Mouse (Mus musculus) CD8-positive naive resting alpha-beta T cell, adult 57 days (primary cell): ENCODE data around the gene Atp13a3. TPM values are rescaled to one million over a fixed set of nuclear protein-coding genes. Genes with fewer than 3 reads are reported as not detected.

Experiments used
- total RNA-seq: library from RNA; stranded (reverse); gene quantifications from one replicate; pipeline ENCODE4 v1.2.4, GENCODE M21; 2023

Gene Atp13a3
- total RNA-seq = 108 TPM

DNA sequence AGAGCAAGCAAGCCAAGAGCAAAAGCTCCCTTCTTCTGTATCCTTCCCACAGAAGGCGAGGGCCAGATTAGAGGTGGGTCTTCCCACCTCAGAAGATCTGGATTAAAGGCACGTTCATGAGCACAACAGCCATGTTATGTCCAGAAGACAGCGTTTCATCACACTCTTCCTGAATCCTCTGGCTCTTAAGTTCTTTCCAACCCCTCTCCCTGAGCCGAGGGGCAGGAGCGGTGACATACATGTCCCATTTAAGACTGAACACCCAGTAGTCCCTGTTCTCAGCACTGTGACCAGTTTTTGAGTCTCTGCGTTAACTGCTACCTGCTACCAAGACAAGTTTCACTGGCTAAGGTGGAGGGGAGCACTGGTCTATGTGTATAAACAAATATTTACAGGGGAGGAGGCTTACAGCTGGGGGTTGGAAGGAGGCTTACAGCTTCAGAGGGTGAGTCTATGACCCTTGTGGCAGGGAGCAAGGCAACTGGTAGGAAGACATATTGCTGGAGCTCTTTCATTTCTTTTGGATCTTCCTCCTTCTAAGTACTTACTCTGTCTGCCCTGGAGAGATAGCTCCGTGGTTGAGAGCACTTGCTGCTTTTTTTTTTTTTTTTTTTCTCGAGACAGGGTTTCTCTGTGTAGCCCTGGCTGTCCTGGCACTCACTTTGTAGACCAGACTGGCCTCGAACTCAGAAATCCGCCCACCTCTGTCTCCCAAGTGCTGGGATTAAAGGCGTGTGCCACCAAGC is at the start of gene Atp13a3:
Atp13a3 (minus strand) TSS at position 51 of the 746 bp plus-strand sequence.

DNA sequence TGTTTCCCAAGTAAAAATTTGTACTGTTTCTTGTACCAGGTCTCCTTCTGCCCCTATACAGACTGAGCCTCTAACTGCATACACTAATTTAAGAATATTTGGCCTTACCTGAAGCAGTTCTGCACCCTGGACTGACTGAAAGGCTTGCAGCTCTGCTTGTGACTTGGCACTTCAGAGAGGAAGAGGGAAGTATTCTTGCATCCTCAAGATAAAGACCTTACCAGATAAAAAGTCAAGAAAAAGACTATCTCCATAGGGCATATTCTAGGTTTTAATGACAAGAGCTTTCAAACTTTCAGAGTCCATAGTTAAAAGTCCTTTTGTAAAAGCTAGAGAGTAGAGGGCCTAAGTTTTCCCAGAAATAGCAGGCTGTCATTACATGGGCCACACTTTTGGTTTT is 95.1 kb downstream of the Atp13a3 start, which contains the start of gene Gp5:
Gp5 (minus strand) TSS at position 133 of the 400 bp plus-strand sequence.

DNA sequence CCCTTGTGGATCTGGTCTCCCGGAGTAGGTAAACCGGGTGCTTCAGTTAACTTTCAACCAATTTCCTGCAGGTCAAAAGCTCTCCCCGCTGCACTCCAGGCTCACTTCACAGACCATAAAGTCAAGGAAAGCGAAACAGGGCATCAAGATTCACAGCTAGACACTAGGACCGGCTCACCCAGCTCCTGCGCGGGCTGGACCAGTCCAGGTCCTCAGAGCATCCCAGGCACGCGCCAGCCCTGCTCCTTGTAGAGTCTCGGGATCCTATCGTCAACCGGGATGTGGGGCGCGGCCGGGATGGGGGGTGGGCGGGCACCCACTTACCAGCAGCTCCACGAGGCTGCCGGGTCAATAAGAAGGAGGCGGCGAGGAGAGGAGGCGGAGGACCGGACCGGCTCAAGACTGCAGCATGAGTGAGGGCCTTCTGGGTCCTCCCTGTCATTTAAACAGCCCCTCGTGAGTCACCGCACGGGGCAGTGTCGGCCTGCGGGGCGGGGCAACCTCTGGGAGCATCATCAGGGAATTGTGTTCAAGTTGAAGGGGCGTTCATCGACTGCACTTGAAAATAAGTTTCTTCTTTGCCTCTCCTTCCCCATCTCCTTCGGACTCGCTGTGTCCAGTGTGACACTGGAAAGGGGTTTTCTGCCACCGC is 122.8 kb downstream of the Atp13a3 start, which contains the start of gene Lrrc15:
Lrrc15 (minus strand) TSS at position 413 of the 652 bp plus-strand sequence.

GRCm38 (mm10) chr16:30267359-30267758 is 138.4 kb downstream of the Atp13a3 start, which contains the start of gene Cpn2:
Cpn2 (minus strand) TSS chr16:30267499.

Other genes with a start within 250 kb of the Atp13a3 start
- not detected for gene Cpn2, start 138.5 kb downstream of the Atp13a3 start, total RNA-seq
- gene Lrrc15, start 122.7 kb downstream of the Atp13a3 start, total RNA-seq = not detected
- 0.46 TPM for gene Gp5, start 95.2 kb downstream of the Atp13a3 start, total RNA-seq
- not detected for gene Tmem44, start 144.9 kb upstream of the Atp13a3 start, total RNA-seq
- 80.4 TPM for gene Lsg1, start 181.6 kb upstream of the Atp13a3 start, total RNA-seq
- 18.8 TPM for gene Fam43a, start 193.7 kb upstream of the Atp13a3 start, total RNA-seq